Mouse (Mus musculus) G1E (cell line): Measurements from ENCODE around the gene Cyp8b1.

Experiments used
- CTCF ChIP-seq: IDR thresholded peaks from 2 replicates; pipeline ENCODE4 v1.5.1; 2012; ENCODE audit warnings: low read depth, low read length, inconsistent platforms, mixed read lengths
- GATA1 ChIP-seq: IDR thresholded peaks from 2 replicates; pipeline ENCODE4 v1.6.1; 2012; ENCODE audit warnings: borderline replicate concordance, low read length, inconsistent platforms, mixed read lengths
- GATA2 ChIP-seq: IDR thresholded peaks from 2 replicates; pipeline ENCODE4 v1.6.1; 2012; ENCODE audit warnings: low read depth, low read length, inconsistent platforms, borderline replicate concordance
- POLR2AphosphoS5 ChIP-seq: IDR thresholded peaks from 2 replicates; pipeline ENCODE4 v1.6.1; 2012; ENCODE audit warnings: low read depth, low read length, inconsistent platforms; ENCODE audit not compliant: insufficient replicate concordance
- TAL1 ChIP-seq: conservative IDR thresholded peaks from 2 replicates; pipeline ENCODE4 v1.6.1; 2012; ENCODE audit warnings: low read depth, low read length, inconsistent platforms, mixed read lengths

GRCm38 (mm10) chr9:121916102-121916501, at the start of gene Cyp8b1:
- TF ChIP-seq CTCF (no peak), GATA1 (no peak), TAL1 (no peak), GATA2 (no peak), POLR2AphosphoS5 (no peak)
